Comparison of ENCODE assay signal across 8 mouse cellular contexts in genomic region chr3:58657356-58657755, GRCm38 (mm10). TPM values are rescaled to one million over a fixed set of nuclear protein-coding genes. Genes with fewer than 3 reads are reported as not detected.
A peak's percentile ranks its signal among the peaks of the same experiment; 100 is the strongest.
DNase-seq lines count a peak whose midpoint lies in the region; ATAC-seq and TF ChIP-seq lines count a peak whose summit lies in the region.

No protein-coding gene starts in this region.

- no peaks in the 10 kb centered on the region for H3K27me3 ChIP-seq in lung, embryonic 14.5 days (ENCODE audit: insufficient read depth, low read length)

- peak; percentile 46; the same call in 1 of the 2 replicates for TF ChIP-seq CTCF in lung, embryonic 14.5 days (IDR thresholded peaks at IDR 0.05; ENCODE audit: low read depth)

- no peaks in the 10 kb centered on the region for H3K9me3 ChIP-seq in lung, embryonic 14.5 days (ENCODE audit: low read depth, low read length)

- DNase-seq in embryo, embryonic 10 days (ENCODE audit: low spot score): peak; percentile 22
- DNase-seq in embryo, embryonic 9.5 days (ENCODE audit: extremely low spot score): no peak
- peak; percentile 46 for DNase-seq in urinary bladder, postnatal 25 days (ENCODE audit: low spot score)
- no peak for DNase-seq in urinary bladder, postnatal 10 days (ENCODE audit: low spot score)
- DNase-seq in gastrocnemius, adult 8-10 months (ENCODE audit: low spot score in 2 of 2): peak; percentile 36 to 38
- DNase-seq in lung, embryonic 14.5 days: peak; percentile 41
- DNase-seq in spleen, postnatal 36 days (ENCODE audit: low spot score in 2 of 2): peak; percentile 63 to 73
- no peak for DNase-seq in left cerebral cortex, adult 11 months (ENCODE audit: low spot score)

- H3K27ac ChIP-seq in lung, embryonic 14.5 days (ENCODE audit: low read depth): no peak overlapping the region

- H3K4me3 ChIP-seq in lung, embryonic 14.5 days (ENCODE audit: low read depth, low read length): no peak overlapping the region

- H3K9ac ChIP-seq in lung, embryonic 14.5 days: no peak overlapping the region

- H3K4me1 ChIP-seq in lung, embryonic 14.5 days (ENCODE audit: insufficient read depth): no peaks in the 10 kb centered on the region

- WGBS in lung, embryonic 14.5 days: 19% methylated on average over 2 of the region's 2 CpGs

- no peak for ATAC-seq in lung, embryonic 14.5 days (ENCODE audit: insufficient read depth)

- H3K4me2 ChIP-seq in lung, embryonic 14.5 days: no peak overlapping the region

- H3K36me3 ChIP-seq in lung, embryonic 14.5 days (ENCODE audit: insufficient read depth): no peaks in the 10 kb centered on the region

RNA-seq across cellular contexts. Expression of gene Erich6, which starts 20.3 kb away (rescaled TPM):
- not detected for total RNA-seq in gastrocnemius, adult 8-10 months (2022)
- polyA plus RNA-seq in lung, embryonic 14.5 days (2014; fragmentation: Nextera tagmentation; extraction: Ambion mirVana): not detected in 2 replicates

RNA-seq across cellular contexts. Expression of gene Siah2, which starts 34.8 kb away (rescaled TPM):
- 10 to 100 TPM in 2 of 4 experiments, 1 to 10 TPM in 2; 8.5 to 11.6 (median 9.6) TPM for total RNA-seq in gastrocnemius, adult 8-10 months (2022)
- polyA plus RNA-seq in lung, embryonic 14.5 days (2014; fragmentation: Nextera tagmentation; extraction: Ambion mirVana): 6.8 and 7.4 TPM in 2 replicates

Comparison
In these comparisons a context has a peak if more than half of its experiments do, and no peak if none do; other contexts are left out.
1. DNase-seq: peak in embryo, embryonic 10 days (single experiment), urinary bladder, postnatal 25 days (single experiment), gastrocnemius, adult 8-10 months (2 of 2), lung, embryonic 14.5 days (single experiment) and spleen, postnatal 36 days (2 of 2); none in embryo, embryonic 9.5 days (single experiment), urinary bladder, postnatal 10 days (single experiment) and left cerebral cortex, adult 11 months (single experiment).